Mouse (Mus musculus) hindbrain, embryonic 14.5 days (tissue): ENCODE results near the gene Cntnap2. TPM values are rescaled to one million over a fixed set of nuclear protein-coding genes. Genes with fewer than 3 reads are reported as not detected.
A peak's percentile ranks its signal among the peaks of the same experiment; 100 is the strongest.

Experiments used
- ATAC-seq: fragments of 200-750 bp; cut with Nextera tagmentation; 2 replicates; pipeline ENCODE4 v1.8.0; 2017; ENCODE audit warnings: moderate number of reproducible peaks, mild to moderate bottlenecking, moderate TSS enrichment, moderate library complexity; ENCODE audit not compliant: low FRiP score
- DNase-seq: peaks from one replicate; pipeline ENCODE4 v3.0.0-alpha.2; 2015; ENCODE audit warnings: low spot score
- H3K27ac ChIP-seq: fragments of 300-500 bp; sonication (generic); 2 replicates; pipeline ENCODE4 v1.5.1; 2014; ENCODE audit warnings: mild to moderate bottlenecking, moderate library complexity
- H3K27me3 ChIP-seq: fragments of 300-500 bp; sonication (generic); 2 replicates; pipeline ENCODE4 v1.6.1; 2014; ENCODE audit warnings: mild to moderate bottlenecking, low read length, mixed read lengths; ENCODE audit not compliant: control insufficient read depth, insufficient read depth
- H3K36me3 ChIP-seq: fragments of 300-500 bp; sonication (generic); replicated peaks from 2 replicates; pipeline ENCODE4 v1.6.1; 2014; ENCODE audit not compliant: control insufficient read depth, insufficient read depth
- H3K4me1 ChIP-seq: fragments of 300-500 bp; sonication (generic); replicated peaks from 2 replicates; pipeline ENCODE4 v1.6.1; 2014; ENCODE audit warnings: antibody characterized with exemption, low read length, mixed read lengths; ENCODE audit not compliant: control insufficient read depth, insufficient read depth
- H3K4me2 ChIP-seq: fragments of 300-500 bp; sonication (generic); replicated peaks from 2 replicates; pipeline ENCODE4 v1.6.1; 2014; ENCODE audit warnings: mild to moderate bottlenecking, moderate library complexity
- H3K4me3 ChIP-seq: fragments of 300-500 bp; sonication (generic); replicated peaks from 2 replicates; pipeline ENCODE4 v1.5.1; 2014; ENCODE audit warnings: mild to moderate bottlenecking, low read length
- H3K9ac ChIP-seq: fragments of 300-500 bp; sonication (generic); 2 replicates; pipeline ENCODE4 v1.6.1; 2014
- H3K9me3 ChIP-seq: fragments of 300-500 bp; sonication (generic); 2 replicates; pipeline ENCODE4 v1.6.1; 2016; ENCODE audit warnings: low read length; ENCODE audit not compliant: control insufficient read depth
- WGBS: fragments of 180-500 bp; shearing (Covaris S2); extraction: QIAGEN DNeasy Blood & Tissue Kit; methylation state at CpG from one replicate; pipeline ENCODE4 v1.1.7; 2014; 5-methylcytosine and 5-hydroxymethylcytosine counted together
- polyA plus RNA-seq: library from polyadenylated mRNA; unstranded; fragments of >200 nt; fragmentation: Nextera tagmentation; extraction: Ambion mirVana; gene quantifications from 2 replicates; pipeline ENCODE4 v1.2.1, GENCODE M21; 2014

Gene Cntnap2
- polyA plus RNA-seq, 1 experiment from 2014 or later = 46.6 TPM

GRCm38 (mm10) chr6:47333016-47333415 lies 2273.9 kb downstream of the Cntnap2 start:
- no peak for ATAC-seq
- DNase-seq = no peak
- Histone ChIP-seq H3K9me3 (no peaks in the 10 kb centered on the region), H3K27me3 (no peaks in the 10 kb centered on the region), H3K27ac (no peak overlapping the region), H3K9ac (no peak overlapping the region), H3K4me2 (no peak overlapping the region), H3K4me3 (no peak overlapping the region), H3K4me1 (no peaks in the 10 kb centered on the region), H3K36me3 (no peaks in the 10 kb centered on the region)
- WGBS = 40% methylated on average over 4 of the region's 4 CpGs

DNA sequence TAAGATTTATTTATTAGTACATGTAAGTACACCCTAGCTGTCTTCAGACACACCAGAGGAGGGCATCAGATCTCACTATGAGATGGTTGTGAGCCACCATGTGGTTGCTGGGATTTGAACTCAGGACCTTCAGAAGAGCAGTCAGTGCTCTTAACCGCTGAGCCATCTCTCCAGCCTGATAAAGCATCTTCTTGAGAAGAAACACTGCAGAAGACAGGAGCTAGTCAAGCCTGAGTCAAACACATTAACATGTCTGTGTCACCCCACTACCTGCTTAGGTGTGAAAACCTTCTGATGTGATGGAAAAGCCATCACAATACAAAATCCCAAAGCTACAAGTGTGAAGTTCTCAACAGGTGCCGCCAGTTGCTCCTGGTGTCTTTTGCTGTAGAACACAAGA lies 2275.2 kb downstream of the Cntnap2 start:
- Histone ChIP-seq H3K27me3 (no peaks in the 10 kb centered on the region), H3K9me3 (no peaks in the 10 kb centered on the region), H3K36me3 (no peaks in the 10 kb centered on the region), H3K9ac (no peak overlapping the region), H3K4me3 (no peak overlapping the region), H3K4me1 (no peaks in the 10 kb centered on the region), H3K4me2 (no peak overlapping the region), H3K27ac (no peak overlapping the region)
- 94% methylated on average over 2 of the region's 2 CpGs for WGBS
- DNase-seq (no peak), ATAC-seq (no peak)

- WGBS = 88% methylated on average over 4 of the region's 4 CpGs
- Histone ChIP-seq H3K4me2 (no peak overlapping the region), H3K9me3 (no peaks in the 10 kb centered on the region), H3K27me3 (no peaks in the 10 kb centered on the region), H3K9ac (no peak overlapping the region), H3K27ac (no peak overlapping the region), H3K4me3 (no peak overlapping the region), H3K36me3 (no peaks in the 10 kb centered on the region), H3K4me1 (no peaks in the 10 kb centered on the region)
- ATAC-seq = no peak
- DNase-seq = no peak
These were observed 2278.1 kb downstream of the Cntnap2 start for GRCm38 (mm10) chr6:47337300-47337699.

DNA sequence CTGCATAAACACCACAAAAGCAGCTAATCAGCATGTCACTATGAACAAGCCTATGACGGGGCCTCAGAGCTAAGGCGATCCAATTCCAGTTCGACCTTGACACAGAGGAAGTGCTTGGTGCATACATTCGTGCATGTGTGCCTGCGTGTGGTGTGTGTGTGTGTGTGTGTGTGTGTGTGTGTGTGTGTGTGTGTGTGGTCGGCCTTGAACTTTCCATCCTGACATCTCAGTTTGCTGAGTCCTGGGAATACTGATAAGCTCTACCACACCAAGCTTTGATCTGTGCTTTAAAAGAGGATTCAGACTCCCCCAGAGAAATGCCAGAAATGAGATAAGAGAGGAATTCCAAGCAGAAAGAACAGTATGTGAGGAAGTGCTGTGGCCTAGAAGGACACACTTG lies 2279.0 kb downstream of the Cntnap2 start:
- WGBS = 71% methylated on average over 6 of the region's 6 CpGs
- H3K9me3 ChIP-seq = no peaks in the 10 kb centered on the region
- no peak for ATAC-seq

DNA sequence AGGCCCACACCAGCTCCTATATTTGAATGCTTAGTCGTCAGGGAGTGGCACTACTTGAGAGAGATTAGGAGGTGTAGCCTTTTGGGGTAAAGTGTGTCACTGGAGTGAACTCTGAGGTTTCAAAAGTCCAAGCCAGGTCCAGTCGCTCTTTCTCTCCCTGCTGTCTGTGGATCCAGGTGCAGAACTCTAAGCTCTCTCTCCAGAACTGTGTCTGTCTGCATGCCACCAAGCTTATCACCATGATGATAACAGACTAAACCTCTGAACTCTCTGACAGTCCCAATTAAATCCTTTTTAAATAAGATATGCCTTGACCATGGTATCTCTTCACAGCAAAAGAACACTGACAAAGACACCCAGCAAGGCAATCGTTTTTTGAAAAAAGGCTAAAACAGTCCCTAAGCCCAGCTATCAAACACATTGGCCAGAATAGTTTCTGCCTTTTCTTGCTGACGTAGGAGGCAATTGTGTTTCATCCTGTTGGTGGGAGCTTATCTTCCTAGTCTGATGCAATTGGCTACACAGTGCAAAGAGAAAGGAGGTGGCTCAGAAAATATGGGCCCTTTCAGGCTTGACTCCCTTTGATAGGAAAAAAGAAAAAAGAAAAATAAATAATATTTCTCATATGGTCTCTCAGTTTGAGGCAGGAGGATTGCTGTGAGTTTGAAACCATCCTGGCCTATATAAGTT lies 2281.8 kb downstream of the Cntnap2 start:
- Histone ChIP-seq H3K4me1 (no peaks in the 10 kb centered on the region), H3K9ac (no peak overlapping the region), H3K27ac (no peak overlapping the region), H3K36me3 (no peaks in the 10 kb centered on the region), H3K27me3 (no peaks in the 10 kb centered on the region), H3K9me3 (no peaks in the 10 kb centered on the region), H3K4me3 (no peak overlapping the region), H3K4me2 (no peak overlapping the region)
- ATAC-seq (no peak), DNase-seq (no peak)
- WGBS = 80% methylated on average over 4 of the region's 4 CpGs

More for the DNA sequence above, 2279.0 kb downstream of the Cntnap2 start:
- H3K4me1 ChIP-seq = no peaks in the 10 kb centered on the region
- H3K27ac ChIP-seq = no peak overlapping the region
- H3K27me3 ChIP-seq = no peaks in the 10 kb centered on the region
- H3K4me3 ChIP-seq = no peak overlapping the region
- no peak for DNase-seq
- H3K4me2 ChIP-seq = no peak overlapping the region
- H3K36me3 ChIP-seq = no peaks in the 10 kb centered on the region
- no peak overlapping the region for H3K9ac ChIP-seq

DNA sequence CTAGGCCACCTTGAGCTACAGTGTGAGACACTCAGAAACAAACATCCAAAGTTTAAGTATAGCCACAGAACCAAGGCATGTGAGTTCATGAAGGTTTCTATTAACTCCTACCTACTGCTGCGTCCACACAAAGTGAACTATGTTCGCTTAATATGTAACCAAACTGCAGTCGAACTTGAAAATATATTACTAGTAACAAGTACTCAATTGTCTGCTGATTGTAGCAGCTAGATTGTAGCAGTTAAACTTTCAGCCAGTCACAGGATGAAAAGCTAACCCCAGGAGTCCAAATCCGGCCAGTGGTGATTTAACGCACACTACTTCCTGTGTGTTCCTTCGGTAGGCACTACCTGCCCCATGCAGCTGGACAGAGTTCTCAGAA lies 2282.3 kb downstream of the Cntnap2 start:
- no peak overlapping the region for H3K9ac ChIP-seq
- H3K9me3 ChIP-seq = no peaks in the 10 kb centered on the region
- ATAC-seq = no peak
- no peak overlapping the region for H3K4me2 ChIP-seq
- WGBS = 80% methylated on average over 6 of the region's 6 CpGs
- DNase-seq = no peak
- H3K4me1 ChIP-seq = no peaks in the 10 kb centered on the region
- H3K4me3 ChIP-seq = no peak overlapping the region
- no peaks in the 10 kb centered on the region for H3K36me3 ChIP-seq
- no peak overlapping the region for H3K27ac ChIP-seq
- H3K27me3 ChIP-seq = no peaks in the 10 kb centered on the region

DNA sequence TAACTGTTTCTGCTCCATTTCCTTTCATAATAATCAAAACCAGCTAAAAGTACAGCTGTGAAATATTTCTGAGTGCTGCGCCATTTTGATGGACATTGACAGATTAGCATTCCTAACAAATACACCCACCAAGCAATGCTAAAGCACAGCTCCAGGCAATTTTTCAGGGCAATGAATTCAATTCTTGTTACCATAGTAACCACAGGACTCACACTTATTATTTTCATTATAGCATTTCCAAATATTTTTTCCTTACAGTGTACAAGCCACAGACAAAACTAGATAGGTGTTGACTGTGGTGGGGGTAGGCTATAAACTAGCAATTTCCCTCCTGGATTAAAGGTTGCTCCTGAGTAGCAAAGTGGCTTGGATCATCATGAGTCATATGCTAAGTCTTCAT lies 2284.1 kb downstream of the Cntnap2 start:
- no peaks in the 10 kb centered on the region for H3K27me3 ChIP-seq
- no peak for ATAC-seq
- H3K9me3 ChIP-seq = no peaks in the 10 kb centered on the region
- no peaks in the 10 kb centered on the region for H3K36me3 ChIP-seq
- H3K4me1 ChIP-seq = no peaks in the 10 kb centered on the region
- H3K4me3 ChIP-seq = no peak overlapping the region
- no peak overlapping the region for H3K27ac ChIP-seq
- DNase-seq = peak; percentile 30
- no peak overlapping the region for H3K4me2 ChIP-seq
- H3K9ac ChIP-seq = no peak overlapping the region
- 75% methylated on average over 1 of the region's 1 CpGs for WGBS

- Histone ChIP-seq H3K27me3 (no peaks in the 10 kb centered on the region), H3K4me2 (no peak overlapping the region), H3K36me3 (no peaks in the 10 kb centered on the region), H3K4me1 (no peaks in the 10 kb centered on the region), H3K9ac (no peak overlapping the region), H3K9me3 (no peaks in the 10 kb centered on the region), H3K4me3 (no peak overlapping the region), H3K27ac (no peak overlapping the region)
- ATAC-seq = no peak
- WGBS = 86% methylated on average over 3 of the region's 3 CpGs
- no peak for DNase-seq
These were observed 2285.5 kb downstream of the Cntnap2 start for GRCm38 (mm10) chr6:47344696-47345095.

DNA sequence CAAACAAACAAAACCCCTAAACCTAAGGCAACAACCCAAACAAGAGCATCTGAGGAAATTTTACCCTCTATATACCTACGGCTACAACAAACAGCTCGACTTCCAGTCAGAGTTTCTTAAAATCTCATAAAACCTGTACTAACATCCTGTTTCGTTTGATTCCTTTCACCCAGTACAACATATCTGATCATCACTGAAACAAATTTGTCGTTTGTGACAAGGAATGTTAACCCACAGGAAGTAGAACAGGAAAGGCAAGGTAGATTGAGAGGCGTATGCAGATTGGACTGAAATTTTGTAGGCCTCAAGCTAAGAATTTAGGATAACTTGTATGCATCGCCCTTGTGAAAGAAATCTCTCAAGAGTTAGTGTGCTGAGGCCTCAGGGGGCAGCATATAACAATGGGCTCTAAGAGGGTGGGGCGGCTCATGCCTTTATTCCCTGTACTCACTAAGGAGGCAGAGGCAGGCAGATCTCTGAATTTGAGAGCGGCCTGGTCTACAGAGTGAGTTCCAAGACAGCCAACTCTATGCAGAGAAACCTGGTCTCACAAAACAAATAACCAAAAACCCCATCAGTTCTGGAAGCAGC lies 2291.0 kb downstream of the Cntnap2 start:
- Histone ChIP-seq H3K4me2 (no peak overlapping the region), H3K27ac (no peak overlapping the region), H3K36me3 (no peaks in the 10 kb centered on the region), H3K9ac (no peak overlapping the region), H3K4me1 (no peaks in the 10 kb centered on the region), H3K4me3 (no peak overlapping the region), H3K9me3 (no peaks in the 10 kb centered on the region), H3K27me3 (no peaks in the 10 kb centered on the region)
- no peak for DNase-seq
- WGBS = 93% methylated on average over 8 of the region's 8 CpGs
- no peak for ATAC-seq
